Mouse (Mus musculus): ENCODE results near the gene Pde9a. TPM values are rescaled to one million over a fixed set of nuclear protein-coding genes. Genes with fewer than 3 reads are reported as not detected.
A peak's percentile ranks its signal among the peaks of the same experiment; 100 is the strongest.

The Pde9a gene
- polyA plus RNA-seq, 1 experiment from 2014 or later: 18.9 TPM

GRCm38 (mm10) chr17:31436814-31437406 is 50.9 kb downstream of the Pde9a start:
- WGBS: 93% methylated on average over 5 of the region's 5 CpGs
- DNase-seq (ENCODE audit: low spot score): no peak
- H3K9me3 ChIP-seq: no peaks in the 10 kb centered on the region
- H3K27me3 ChIP-seq (replicated peaks; ENCODE audit: low read depth, poor library complexity, severe bottlenecking): peaks cover 31% of the 10 kb centered on the region
- no peaks in the 10 kb centered on the region for H3K36me3 ChIP-seq (replicated peaks)
- no peak overlapping the region for H3K27ac ChIP-seq (replicated peaks)
- no peak overlapping the region for H3K4me3 ChIP-seq
- H3K4me1 ChIP-seq: peaks cover 41% of the 10 kb centered on the region

- no peak for DNase-seq (ENCODE audit: low spot score)
- Histone ChIP-seq H3K36me3 (replicated peaks) (no peaks in the 10 kb centered on the region), H3K27ac (replicated peaks) (no peak overlapping the region), H3K27me3 (replicated peaks; ENCODE audit: low read depth, poor library complexity, severe bottlenecking) (peaks cover 30% of the 10 kb centered on the region), H3K4me1 (peaks cover 39% of the 10 kb centered on the region), H3K9me3 (no peaks in the 10 kb centered on the region), H3K4me3 (no peak overlapping the region)
- 92% methylated on average over 9 of the region's 9 CpGs for WGBS
Observed at GRCm38 (mm10) chr17:31437482-31437881, 51.5 kb downstream of the Pde9a start.

- Histone ChIP-seq H3K36me3 (replicated peaks) (no peaks in the 10 kb centered on the region), H3K27me3 (replicated peaks; ENCODE audit: low read depth, poor library complexity, severe bottlenecking) (peaks cover 9% of the 10 kb centered on the region; the same call in 1 of the 2 replicates), H3K27ac (replicated peaks) (no peak overlapping the region), H3K4me1 (peaks cover 37% of the 10 kb centered on the region), H3K9me3 (no peaks in the 10 kb centered on the region), H3K4me3 (no peak overlapping the region)
- WGBS: 82% methylated on average over 4 of the region's 4 CpGs
- no peak for DNase-seq (ENCODE audit: low spot score)
Observed at GRCm38 (mm10) chr17:31439978-31440377, 54.0 kb downstream of the Pde9a start.

GRCm38 (mm10) chr17:31442513-31442912 is 56.5 kb downstream of the Pde9a start:
- no peak overlapping the region for H3K27ac ChIP-seq (replicated peaks)
- WGBS: 88% methylated on average over 8 of the region's 8 CpGs
- 0 out of 2 replicates have a peak, but pooled peaks cover 4% of the 10 kb centered on the region for H3K27me3 ChIP-seq (replicated peaks; ENCODE audit: low read depth, poor library complexity, severe bottlenecking)
- H3K4me3 ChIP-seq: no peak overlapping the region
- H3K4me1 ChIP-seq: peaks cover 36% of the 10 kb centered on the region
- no peaks in the 10 kb centered on the region; the same call in 1 of the 2 replicates for H3K36me3 ChIP-seq (replicated peaks)
- DNase-seq (ENCODE audit: low spot score): no peak
- no peaks in the 10 kb centered on the region for H3K9me3 ChIP-seq

GRCm38 (mm10) chr17:31444251-31444650 is 58.2 kb downstream of the Pde9a start:
- Histone ChIP-seq H3K4me1 (peaks cover 41% of the 10 kb centered on the region), H3K27ac (replicated peaks) (peak overlapping the region; percentile 30; the same call in 1 of the 2 replicates)
- 68% methylated on average over 7 of the region's 7 CpGs for WGBS

GRCm38 (mm10) chr17:31445061-31445731 is 59.2 kb downstream of the Pde9a start:
- no peaks in the 10 kb centered on the region for H3K9me3 ChIP-seq
- peak overlapping the region; percentile 52 for H3K27ac ChIP-seq (replicated peaks)
- peaks cover 3% of the 10 kb centered on the region; the same call in 1 of the 2 replicates for H3K36me3 ChIP-seq (replicated peaks)
- no peak overlapping the region for H3K4me3 ChIP-seq
- H3K27me3 ChIP-seq (replicated peaks; ENCODE audit: low read depth, poor library complexity, severe bottlenecking): 0 out of 2 replicates have a peak, but pooled peaks cover 4% of the 10 kb centered on the region
- DNase-seq (ENCODE audit: low spot score): peak; percentile 42
- 32% methylated on average over 7 of the region's 7 CpGs for WGBS
- H3K4me1 ChIP-seq: peaks cover 41% of the 10 kb centered on the region

More at GRCm38 (mm10) chr17:31444251-31444650, 58.2 kb downstream of the Pde9a start:
- H3K4me3 ChIP-seq: no peak overlapping the region
- H3K9me3 ChIP-seq: no peaks in the 10 kb centered on the region
- 0 out of 2 replicates have a peak, but pooled peaks cover 4% of the 10 kb centered on the region for H3K27me3 ChIP-seq (replicated peaks; ENCODE audit: low read depth, poor library complexity, severe bottlenecking)
- H3K36me3 ChIP-seq (replicated peaks): peaks cover under 1% of the 10 kb centered on the region; the same call in 1 of the 2 replicates
- DNase-seq (ENCODE audit: low spot score): no peak

- peaks cover 3% of the 10 kb centered on the region; the same call in 1 of the 2 replicates for H3K36me3 ChIP-seq (replicated peaks)
- WGBS: 82% methylated on average over 5 of the region's 5 CpGs
- no peaks in the 10 kb centered on the region for H3K9me3 ChIP-seq
- no peak overlapping the region for H3K4me3 ChIP-seq
- H3K27me3 ChIP-seq (replicated peaks; ENCODE audit: low read depth, poor library complexity, severe bottlenecking): 0 out of 2 replicates have a peak, but pooled peaks cover 1% of the 10 kb centered on the region
- no peak overlapping the region for H3K27ac ChIP-seq (replicated peaks)
- peaks cover 51% of the 10 kb centered on the region for H3K4me1 ChIP-seq
- DNase-seq (ENCODE audit: low spot score): no peak
Observed at GRCm38 (mm10) chr17:31447766-31448165, 61.8 kb downstream of the Pde9a start.

GRCm38 (mm10) chr17:31448519-31448918 is 62.5 kb downstream of the Pde9a start:
- Histone ChIP-seq H3K9me3 (no peaks in the 10 kb centered on the region), H3K4me3 (no peak overlapping the region), H3K27ac (replicated peaks) (no peak overlapping the region), H3K36me3 (replicated peaks) (peaks cover 3% of the 10 kb centered on the region; the same call in 1 of the 2 replicates), H3K4me1 (peaks cover 45% of the 10 kb centered on the region), H3K27me3 (replicated peaks; ENCODE audit: low read depth, poor library complexity, severe bottlenecking) (no peaks in the 10 kb centered on the region)
- WGBS: 90% methylated on average over 1 of the region's 1 CpGs
- DNase-seq (ENCODE audit: low spot score): no peak

GRCm38 (mm10) chr17:31450206-31450605 is 64.2 kb downstream of the Pde9a start:
- H3K27me3 ChIP-seq (replicated peaks; ENCODE audit: low read depth, poor library complexity, severe bottlenecking): no peaks in the 10 kb centered on the region
- peaks cover 4% of the 10 kb centered on the region for H3K36me3 ChIP-seq (replicated peaks)
- H3K4me3 ChIP-seq: no peak overlapping the region
- no peak for DNase-seq (ENCODE audit: low spot score)
- no peak overlapping the region for H3K27ac ChIP-seq (replicated peaks)
- peaks cover 34% of the 10 kb centered on the region for H3K4me1 ChIP-seq
- WGBS: 82% methylated on average over 3 of the region's 3 CpGs
- H3K9me3 ChIP-seq: no peaks in the 10 kb centered on the region

- DNase-seq (ENCODE audit: low spot score): peak; percentile 19
- Histone ChIP-seq H3K27me3 (replicated peaks; ENCODE audit: low read depth, poor library complexity, severe bottlenecking) (no peaks in the 10 kb centered on the region), H3K27ac (replicated peaks) (no peak overlapping the region), H3K4me3 (no peak overlapping the region), H3K9me3 (no peaks in the 10 kb centered on the region), H3K4me1 (peaks cover 29% of the 10 kb centered on the region), H3K36me3 (replicated peaks) (peaks cover 6% of the 10 kb centered on the region)
- WGBS: 55% methylated on average over 8 of the region's 8 CpGs
Observed at GRCm38 (mm10) chr17:31451179-31451708, 65.2 kb downstream of the Pde9a start.

- H3K4me1 ChIP-seq: peaks cover 35% of the 10 kb centered on the region
- no peak overlapping the region for H3K4me3 ChIP-seq
- DNase-seq (ENCODE audit: low spot score): no peak
- no peaks in the 10 kb centered on the region for H3K9me3 ChIP-seq
- H3K27me3 ChIP-seq (replicated peaks; ENCODE audit: low read depth, poor library complexity, severe bottlenecking): no peaks in the 10 kb centered on the region
- WGBS: 71% methylated on average over 2 of the region's 2 CpGs
- 0 out of 2 replicates have a peak overlapping the region, but pooled peaks have one; percentile 19 for H3K27ac ChIP-seq (replicated peaks)
- peaks cover 14% of the 10 kb centered on the region for H3K36me3 ChIP-seq (replicated peaks)
Observed at GRCm38 (mm10) chr17:31452816-31453215, 66.8 kb downstream of the Pde9a start.

GRCm38 (mm10) chr17:31453476-31453875 is 67.5 kb downstream of the Pde9a start:
- no peak overlapping the region for H3K4me3 ChIP-seq
- no peak for DNase-seq (ENCODE audit: low spot score)
- H3K27me3 ChIP-seq (replicated peaks; ENCODE audit: low read depth, poor library complexity, severe bottlenecking): no peaks in the 10 kb centered on the region
- peaks cover 33% of the 10 kb centered on the region for H3K4me1 ChIP-seq
- H3K9me3 ChIP-seq: no peaks in the 10 kb centered on the region
- WGBS: 77% methylated on average over 3 of the region's 3 CpGs
- H3K27ac ChIP-seq (replicated peaks): no peak overlapping the region
- H3K36me3 ChIP-seq (replicated peaks): peaks cover 14% of the 10 kb centered on the region
